Mouse (Mus musculus) embryo, embryonic 10 days (tissue): Measurements from ENCODE around the gene Kmt2c.
"Not testable (repeated sequence)": the region's sequence is repeated elsewhere in the genome, so short reads cannot be mapped to it uniquely, and the experiment has no call there.

Experiments
- DNase-seq: peaks from one replicate; pipeline ENCODE4 v3.0.0-alpha.2; 2015; ENCODE audit warnings: low spot score

Kmt2c gene

DNA sequence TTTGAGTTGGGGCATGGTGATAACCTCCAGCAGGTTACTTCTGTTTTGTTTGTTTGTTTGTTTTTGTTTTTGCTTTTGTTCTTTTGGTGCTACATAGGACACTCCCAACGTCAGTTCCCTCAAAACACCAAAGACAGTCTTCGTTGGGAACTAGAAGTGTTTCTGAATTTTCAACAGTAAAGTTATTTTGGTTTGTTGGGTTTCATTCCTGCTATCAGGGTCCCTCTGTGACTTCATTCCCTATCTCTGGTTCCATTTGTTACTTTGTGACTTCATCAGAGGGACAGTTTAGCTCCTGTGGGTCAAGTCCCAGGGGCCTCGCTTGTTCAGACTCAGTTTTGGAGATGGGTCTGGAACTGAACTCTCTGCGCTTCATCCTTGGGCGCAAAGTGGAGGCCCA, 17.2 kb upstream of the Kmt2c start, which contains the start of gene Cct8l1:
Gene Cct8l1 (plus strand): TSS at position 301 of the 400 bp plus-strand sequence.
- no peak for DNase-seq

DNA sequence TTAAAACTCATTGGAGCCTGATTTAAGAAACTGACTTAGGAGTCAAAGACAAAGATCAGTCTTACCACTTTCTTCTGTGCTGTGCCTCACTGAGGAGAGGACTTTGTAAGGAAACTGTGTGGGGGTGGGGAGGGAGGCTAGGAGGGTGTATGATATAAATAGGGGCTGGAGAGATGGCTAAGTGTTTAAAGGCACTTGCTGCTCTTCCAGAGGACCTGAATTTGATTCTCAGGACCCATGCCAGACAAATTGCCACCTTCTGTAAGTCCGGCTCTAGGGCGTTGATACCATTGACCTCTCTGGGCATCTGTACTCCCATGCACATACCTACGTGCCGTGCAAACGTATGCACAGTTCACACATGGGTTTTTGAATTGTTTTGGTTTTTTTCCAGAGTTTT, 7.5 kb upstream of the Kmt2c start:
- DNase-seq: no peak

DNA sequence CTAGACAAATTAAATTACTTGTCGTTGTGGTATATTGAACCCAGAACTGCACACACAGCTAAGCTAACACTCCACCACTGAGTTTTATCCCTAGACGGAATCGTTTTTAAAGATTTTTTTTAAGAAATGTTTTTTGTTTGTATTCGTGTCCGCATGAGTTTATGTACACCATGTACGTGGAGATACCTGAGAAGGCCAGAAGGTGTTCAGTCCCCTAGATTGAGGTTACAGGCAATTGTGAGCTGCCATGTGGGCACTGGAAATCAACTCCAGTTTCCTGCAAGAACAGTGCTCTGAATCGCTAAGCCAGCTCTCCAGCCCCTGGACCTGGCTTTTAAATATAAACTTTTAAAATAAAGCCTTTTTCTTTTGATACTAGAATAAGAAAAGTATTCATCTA, 2.1 kb upstream of the Kmt2c start:
- DNase-seq: no peak

DNA sequence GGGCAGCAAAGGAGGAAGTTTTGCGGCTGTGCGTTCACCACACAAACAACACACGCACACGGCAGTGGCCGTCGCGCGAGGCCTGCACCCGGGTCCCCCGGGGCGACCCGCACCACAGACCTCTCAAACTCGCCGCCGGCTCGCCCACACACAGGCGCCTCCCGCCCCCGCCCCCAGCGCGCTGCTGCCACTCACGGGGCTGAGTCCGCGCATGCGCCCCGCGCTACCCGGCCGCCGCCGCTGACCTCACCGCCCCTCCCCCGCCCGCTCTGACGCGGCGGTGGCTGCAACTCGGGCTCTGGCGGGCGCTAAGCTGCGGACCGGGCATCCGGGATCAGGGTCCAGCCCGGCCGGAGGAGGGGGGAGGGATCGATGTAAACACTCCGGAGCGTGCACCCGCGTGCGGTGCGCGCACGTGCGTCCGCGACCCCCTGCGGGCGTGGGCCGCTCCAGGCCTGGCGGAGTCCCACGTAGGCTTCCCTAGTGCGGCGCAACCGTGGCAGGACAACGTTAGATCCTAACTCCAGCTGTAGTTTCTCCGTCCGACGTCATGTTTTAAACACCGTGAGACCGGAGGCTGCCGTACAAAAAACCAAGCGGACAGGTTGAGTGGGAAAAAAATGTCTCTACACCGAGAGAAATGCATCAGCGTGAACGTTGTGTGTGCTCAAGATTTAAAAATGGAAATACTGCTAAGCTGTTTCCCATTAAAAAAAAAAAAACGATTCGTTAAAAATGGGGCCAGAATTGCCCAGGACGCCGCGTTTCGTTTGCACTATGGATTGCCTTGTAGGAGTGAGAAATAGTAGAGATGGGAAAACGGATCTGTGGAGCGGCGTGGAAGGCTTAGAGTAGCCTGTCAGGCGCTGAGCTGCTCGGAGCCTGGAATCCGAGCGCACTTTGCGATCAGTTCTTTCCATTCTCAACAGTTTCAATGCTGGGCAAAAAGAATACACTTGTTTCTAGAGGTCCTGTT, 1.1 kb upstream of the Kmt2c start:
- peak; percentile 94 for DNase-seq

DNA sequence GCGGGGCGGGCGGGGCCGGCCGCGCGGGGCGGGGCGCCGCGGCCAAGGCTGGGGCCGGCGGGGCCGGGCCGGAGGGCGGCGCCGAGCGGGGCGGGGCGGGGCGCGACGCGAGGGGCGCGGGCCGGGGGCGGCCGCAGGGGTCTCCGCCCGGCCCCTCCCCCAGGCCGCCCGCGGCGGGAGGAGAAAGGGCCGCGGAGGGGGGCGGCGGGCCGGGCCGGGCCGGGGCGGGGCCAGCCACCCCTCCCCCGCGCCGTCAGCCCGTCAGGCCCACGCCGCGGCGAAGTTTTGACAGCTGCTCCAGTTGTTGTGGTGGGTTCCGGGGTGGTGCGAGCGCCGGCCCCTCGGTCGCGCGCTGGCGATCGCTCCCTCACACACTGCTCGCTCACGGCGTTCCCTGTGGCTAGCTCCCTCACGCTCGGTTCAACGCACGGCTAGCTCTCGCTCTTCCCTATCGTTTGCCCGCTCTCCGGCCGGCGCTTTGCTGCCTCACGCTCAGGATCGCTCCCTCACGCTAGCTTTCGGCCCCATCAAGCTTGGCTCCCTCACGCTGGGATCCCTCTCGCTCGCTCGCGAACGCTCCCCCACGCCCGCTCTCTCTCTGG, 339 bp upstream of the Kmt2c start:
- peak; percentile 81 for DNase-seq

DNA sequence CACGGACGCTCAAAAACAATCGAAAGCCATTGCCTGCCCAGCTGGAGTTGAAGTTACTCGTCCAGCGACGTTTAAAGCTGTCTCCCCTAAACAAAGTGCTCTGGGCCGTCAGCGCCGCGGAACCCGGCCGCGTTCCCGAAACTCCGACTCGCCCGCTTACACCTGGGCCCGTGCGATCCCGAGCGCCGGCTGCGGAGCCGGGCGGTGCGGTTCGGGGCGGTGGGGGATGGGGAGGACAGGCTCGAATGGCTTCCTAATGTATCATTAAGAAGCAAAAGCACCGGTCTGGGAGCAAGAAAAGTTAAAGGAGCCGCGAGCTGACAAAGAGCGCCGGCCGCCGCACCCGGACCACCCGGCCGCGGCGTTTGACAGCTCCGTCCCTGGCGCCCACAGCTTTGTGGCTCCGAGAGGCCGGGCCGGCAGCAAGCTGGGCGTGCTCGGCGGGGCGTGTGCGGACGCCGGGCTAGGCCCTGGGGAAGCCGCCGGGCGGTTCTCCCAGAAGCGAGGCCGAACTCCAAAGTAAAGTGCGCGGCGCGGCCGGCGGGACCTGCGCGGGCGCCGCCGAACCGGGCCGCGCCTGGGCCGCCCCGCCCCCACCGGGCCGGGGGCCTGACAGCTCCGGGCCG, 750 bp downstream of the Kmt2c start:
- peak; percentile 61 for DNase-seq

DNA sequence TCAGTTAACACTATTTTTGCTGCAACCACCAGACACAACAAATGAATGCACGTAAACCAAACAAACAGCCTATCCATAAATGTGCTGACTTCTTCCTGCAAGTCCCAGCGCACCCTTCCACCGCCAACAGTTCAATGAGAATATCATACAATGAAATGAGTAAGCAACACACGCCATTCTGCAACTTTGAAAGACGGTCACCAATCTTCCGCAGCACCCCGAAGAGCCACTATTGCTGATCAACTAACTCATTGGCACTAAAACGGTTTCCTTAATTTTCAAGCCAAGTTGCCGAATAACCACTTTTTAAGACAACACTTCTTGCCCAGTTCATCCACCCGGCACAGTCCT, 1.2 kb downstream of the Kmt2c start:
- peak; percentile 39 for DNase-seq

DNA sequence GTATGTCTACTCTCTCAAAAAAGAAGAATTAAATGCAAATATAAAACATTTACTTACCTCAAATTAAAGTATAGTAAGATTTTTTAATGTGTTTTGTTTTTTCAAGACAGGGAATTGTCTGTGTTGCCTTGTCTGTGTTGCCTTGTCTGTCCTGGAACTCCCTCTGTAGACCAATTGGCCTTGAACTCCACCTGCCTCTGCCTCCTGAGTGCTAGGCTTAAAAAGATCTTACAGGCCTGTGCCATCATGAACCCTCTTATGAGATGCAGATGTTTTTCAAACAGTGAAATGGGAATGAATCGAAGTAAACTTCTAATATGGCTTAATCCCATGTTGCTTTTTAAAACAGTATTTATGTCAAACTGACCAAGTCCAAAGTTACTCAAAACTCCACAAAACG, 1.9 kb downstream of the Kmt2c start:
- no peak for DNase-seq

DNA sequence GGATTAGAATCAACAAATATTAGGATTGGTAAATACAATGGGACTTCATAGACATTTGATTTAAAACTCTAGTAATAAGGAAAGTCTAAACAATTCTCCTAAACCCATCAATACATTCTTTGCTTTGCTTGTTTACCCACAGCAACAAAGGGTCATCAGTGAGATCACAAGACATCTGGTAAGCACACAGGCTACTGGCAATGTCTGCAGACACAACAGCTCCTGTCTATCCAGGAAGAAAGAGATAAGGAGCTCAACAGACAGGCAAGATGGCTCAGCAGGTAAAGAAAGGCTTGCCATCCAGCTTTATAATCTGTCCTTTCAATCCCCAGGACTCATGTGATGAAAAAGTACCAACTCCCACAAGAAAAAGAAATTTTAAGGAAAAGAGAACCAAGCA, 19.7 kb downstream of the Kmt2c start:
- no peak for DNase-seq

DNA sequence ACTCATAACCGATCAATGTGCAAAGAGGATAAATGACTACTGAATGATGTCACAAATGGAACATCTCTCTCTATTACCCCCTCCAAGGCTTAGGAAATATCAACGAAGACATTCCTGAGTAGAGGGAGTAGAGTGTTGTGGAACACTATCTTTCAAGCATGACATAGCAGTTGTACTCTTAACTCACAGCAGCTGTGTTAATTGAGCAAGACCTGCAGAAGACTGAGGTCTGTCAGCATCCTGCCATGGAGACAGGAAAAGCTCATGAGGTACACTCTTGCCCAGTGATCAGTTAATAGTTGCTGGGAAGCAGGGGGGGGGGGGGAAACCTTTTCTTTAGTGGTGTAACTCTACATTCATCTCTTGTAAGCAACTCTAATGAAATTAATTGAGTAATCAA, 22.8 kb downstream of the Kmt2c start:
- DNase-seq: no peak

DNA sequence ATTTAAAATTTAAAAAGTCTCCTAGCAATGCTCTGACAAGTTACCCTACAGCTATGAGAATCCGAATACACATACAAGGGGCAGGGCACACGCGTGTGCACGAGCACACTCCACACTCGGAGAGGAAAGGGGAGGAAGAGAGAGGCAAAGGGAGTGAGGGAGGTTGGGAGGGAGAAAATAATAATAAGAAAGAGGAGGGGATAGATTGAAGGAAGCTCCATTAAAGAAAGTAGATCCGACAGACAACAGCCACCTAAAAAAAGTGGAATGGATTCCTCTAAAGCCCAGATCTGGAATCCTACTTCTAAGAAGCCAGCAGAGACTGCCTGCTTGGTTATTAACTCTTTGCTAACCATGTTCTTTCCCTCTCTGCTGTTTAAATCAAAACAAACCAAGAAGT, 26.5 kb downstream of the Kmt2c start:
- DNase-seq: peak; percentile 52

DNA sequence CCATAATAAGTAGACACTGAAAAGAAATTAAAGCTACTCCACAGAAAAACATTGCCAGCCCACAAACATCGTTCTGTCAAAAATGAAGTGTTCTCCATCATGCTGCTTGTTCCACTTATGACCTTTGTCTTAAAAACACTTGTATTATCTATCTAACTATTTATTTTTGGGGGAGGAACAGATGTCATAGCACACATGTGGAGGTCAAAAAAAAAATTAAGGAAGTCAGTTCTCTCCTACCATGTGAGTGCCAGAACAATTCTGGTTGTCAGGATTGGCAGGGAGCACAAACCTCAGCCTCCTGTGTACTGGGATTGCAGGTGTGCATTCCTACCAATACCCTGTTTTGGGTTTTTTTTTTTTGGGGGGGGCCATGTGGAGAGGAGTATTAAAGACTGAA, 36.6 kb downstream of the Kmt2c start:
- DNase-seq: no peak

DNA sequence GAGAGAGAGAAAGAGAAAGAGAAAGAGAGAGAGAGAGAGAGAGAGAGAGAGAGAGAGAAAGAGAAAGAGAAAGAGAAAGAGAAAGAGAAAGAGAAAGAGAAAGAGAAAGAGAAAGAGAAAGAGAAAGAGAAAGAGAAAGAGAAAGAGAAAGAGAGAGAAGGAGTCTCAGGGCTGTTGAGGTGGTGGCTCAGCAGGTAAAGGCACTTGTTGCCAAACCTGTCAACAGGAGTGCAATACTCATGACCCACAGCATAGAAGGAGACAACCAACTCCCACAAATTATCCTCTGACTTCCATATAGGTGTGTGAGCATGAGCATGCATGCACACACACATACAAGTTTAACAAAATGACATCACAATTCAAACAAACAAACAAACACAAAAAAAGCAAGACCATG, 43.2 kb downstream of the Kmt2c start:
- DNase-seq: not testable (repeated sequence)

DNA sequence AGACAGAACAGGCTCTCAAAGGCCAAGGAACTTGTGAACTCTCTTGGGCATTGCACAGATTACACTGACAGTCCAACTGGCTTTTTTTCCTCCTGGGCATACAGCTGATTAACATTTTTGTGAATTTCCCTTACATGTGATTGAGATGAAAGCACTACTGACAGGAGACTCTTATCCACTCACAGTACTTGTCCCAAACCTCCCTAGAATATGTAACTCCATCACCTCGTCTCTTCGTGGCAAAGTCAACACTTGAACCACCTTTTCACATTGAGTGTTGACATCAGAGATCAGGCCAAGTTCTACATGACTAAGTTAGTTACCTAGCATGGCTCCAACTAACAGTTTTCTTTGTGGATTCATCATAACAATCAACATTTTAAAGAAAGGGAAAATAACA, 45.9 kb downstream of the Kmt2c start:
- no peak for DNase-seq

DNA sequence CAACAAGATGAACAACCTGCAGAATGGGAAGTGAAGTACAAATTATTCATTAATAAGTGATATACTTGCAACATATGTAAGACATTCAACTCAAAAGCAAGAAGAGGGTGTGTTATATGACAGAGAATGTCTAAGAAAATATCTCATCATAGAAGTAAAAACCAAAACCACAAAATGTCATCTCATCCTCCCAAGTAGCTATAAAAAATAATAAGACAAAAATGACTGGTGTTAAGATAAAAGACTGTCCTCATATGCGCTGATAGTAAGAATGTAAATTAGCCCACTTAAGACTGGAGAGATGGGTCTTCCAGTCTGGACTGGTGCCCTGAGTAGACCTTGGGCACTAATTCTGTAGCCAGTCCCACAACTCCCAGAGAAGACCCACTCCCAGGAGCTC, 61.1 kb downstream of the Kmt2c start:
- DNase-seq: no peak

DNA sequence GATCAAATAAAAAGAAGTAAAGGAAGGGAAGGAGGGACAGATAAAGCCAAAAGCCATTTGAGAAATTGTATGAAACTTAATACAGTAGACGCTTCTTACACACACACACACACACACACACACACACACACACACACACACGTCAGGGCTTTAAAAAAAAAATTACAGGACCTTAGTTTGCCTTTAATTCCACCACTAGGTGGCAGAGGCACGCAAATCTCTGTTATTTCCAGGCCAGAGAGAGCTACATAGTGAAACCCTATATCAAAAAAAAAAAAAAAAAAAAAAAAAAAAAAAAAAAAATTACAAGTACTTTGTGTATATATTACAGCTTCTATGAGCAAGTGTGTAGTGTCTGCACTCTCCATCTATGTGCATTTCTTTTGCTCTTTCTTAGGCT, 62.5 kb downstream of the Kmt2c start:
- DNase-seq: peak; percentile 64

DNA sequence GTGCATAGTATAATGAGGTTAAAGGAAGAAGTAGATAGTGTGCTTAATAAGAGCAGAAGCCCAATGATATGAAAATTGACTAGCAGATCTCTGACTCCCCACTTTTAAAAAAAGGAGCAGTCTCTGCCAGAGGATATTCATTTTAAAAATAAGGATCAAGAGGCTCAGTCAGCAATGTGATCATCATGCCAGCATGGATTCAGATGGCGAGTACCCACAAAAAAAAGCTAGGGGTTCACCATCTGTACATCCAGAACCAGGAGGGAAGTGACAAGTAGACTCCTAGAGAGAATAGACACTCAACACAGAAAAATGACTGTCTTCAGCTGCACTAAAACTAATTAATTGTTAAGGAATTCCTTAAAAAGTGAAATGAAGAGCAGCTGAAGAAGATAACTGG, 76.0 kb downstream of the Kmt2c start:
- no peak for DNase-seq

DNA sequence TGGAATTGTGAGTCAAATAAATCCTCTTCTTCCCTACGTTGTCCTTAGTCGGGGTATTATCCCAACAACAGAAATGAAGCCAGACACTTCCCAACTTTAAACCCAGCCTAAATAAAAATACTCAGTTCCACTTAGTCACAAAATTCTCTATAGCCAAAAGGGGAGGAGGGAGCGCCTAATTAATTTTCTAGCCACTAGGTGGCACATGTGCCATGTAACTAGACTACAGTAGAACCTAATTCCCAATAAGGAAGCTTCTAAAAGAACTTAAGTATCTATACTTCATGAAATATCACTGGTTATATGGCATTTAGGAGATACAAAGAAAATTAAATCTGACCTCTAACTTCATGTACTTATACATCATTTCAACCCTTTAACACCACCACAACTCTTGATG, 78.0 kb downstream of the Kmt2c start:
- DNase-seq: peak; percentile 48

DNA sequence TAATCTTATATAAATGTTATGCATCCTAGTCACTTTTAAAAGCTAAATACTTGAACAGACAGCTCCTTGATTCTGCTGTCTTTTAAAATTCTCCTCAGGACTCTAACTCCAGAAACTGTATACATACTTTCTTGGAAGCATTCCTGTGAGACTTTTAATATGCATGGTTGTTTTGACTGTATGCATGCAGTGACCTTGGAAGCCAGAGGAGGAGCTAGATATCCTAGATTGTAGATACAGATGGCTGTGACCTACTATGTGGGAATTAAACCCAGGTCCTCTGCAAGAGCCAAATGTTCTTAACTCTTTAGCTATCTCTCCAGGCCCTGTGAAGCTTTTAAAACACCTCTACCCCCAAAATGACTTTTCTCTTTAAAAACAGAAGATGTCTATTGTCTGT, 83.2 kb downstream of the Kmt2c start:
- DNase-seq: no peak

DNA sequence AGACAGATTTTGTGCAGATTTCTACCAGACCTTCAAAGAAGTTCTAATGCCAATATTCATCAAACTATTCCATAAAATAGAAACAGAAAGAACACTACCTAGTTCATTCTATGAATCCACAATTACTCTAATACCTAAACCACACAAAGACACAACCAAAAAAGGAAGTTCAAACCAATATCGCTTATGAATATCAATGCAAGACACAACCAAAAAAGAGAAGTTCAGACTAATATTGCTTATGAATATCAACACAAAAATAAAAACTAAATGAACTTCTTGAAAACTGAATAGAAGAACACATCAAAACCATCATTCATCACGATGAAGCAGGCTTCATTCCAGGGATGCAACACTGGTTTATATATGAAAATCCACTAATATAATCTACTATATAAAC, 101.9 kb downstream of the Kmt2c start:
- no peak for DNase-seq

DNA sequence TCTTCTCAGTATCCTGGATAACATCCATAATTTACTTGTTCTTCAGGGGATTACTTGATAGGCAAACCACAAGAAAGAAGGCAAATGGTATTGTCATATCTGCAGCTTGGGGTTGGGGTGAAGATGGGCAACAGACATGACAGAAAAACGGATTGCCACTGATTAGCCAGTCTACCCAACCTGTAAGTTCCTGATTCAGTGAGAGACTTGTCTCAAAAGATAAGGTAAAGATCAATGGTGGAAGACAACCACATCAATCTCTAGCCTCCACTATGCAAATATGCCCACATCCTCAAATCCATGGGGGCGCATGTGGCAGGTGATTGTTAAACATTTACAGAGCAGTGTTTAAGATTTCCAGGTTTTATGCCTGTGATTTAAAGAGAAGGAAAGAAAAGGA, 105.9 kb downstream of the Kmt2c start:
- no peak for DNase-seq

DNA sequence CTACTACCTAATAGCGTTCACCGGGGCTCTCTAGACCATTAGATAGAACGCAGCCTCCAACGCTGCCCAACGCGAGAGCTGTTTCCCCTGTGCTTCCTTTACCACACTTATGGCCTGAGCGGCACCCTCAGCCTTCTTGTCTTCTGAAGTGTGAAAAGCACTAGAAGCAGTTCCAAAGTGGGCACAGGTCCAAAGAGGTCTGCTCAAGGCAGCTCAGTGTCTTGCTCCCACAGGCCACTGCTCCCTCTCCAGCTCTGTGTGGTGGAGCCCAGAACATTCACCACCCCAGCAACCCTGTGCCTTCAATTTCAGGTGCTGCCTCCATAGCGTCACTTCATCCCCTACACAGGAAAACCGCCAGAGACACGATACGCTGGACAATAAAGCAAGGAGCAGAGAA, 115.0 kb downstream of the Kmt2c start:
- no peak for DNase-seq

DNA sequence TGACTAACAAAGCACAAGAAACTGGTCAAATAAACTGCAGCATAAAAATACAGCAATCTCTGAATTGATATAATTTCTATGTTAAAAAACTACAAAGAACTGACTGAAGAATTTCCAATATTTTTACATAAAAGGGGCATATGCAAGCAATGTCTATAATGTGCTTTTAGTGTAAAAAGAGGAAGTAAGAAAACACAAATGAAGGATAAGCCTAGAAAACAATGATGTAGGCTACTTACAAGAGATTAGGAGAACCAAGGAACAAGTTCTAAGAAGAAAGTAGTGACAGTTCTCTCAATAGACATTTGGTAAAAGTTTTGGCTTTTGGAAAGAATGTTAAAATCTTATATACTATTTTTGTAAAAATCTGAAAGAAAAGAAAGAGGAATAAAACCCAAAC, 119.4 kb downstream of the Kmt2c start:
- no peak for DNase-seq
